Mouse (Mus musculus): ENCODE data around the gene Kalrn. TPM values are rescaled to one million over a fixed set of nuclear protein-coding genes. Genes with fewer than 3 reads are reported as not detected.
"Not testable (repeated sequence)": the region's sequence is repeated elsewhere in the genome, so short reads cannot be mapped to it uniquely, and the experiment has no call there.

Kalrn gene
- total RNA-seq, 2 experiments from 2014 or later = 7.2 to 10.4 TPM

DNA sequence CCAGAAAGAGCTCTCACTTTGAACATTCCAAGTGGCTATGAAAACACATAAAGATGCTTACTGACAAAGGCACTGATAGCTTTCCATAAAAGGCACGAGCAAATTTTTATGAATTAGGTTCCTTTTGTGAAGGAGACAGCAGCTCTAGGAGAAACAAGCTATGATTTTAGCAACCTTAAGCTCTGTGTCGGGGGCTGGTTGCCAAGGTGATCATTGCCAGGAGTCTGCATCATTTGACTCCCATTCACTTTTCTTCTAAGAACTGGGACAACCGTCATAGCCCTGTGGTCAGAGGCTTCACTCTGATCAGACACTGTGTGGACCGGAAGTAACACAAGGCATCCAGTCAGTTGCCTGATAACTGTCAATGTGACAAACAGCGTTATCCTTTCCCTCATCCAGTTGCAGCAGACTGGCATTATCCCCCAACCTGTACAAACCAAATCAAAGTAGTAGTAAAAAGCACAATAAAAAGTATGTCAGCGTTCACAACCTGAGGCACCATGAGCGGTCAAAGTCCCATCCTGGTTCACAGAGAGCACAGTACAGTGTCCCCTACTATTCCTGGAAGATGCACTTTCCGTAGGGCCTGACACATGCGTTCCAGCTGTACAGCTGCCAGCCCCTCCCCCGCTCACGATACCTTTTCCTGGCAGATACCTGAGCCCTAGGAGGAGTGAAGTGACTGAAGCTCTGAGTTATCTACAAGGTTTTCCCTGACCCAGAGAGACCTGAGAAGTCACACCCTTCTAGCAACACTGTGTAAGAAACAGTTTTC, 253.1 kb downstream of the Kalrn start:
- DNase-seq (ENCODE audit: low spot score in 2 of 2) = no peak

DNA sequence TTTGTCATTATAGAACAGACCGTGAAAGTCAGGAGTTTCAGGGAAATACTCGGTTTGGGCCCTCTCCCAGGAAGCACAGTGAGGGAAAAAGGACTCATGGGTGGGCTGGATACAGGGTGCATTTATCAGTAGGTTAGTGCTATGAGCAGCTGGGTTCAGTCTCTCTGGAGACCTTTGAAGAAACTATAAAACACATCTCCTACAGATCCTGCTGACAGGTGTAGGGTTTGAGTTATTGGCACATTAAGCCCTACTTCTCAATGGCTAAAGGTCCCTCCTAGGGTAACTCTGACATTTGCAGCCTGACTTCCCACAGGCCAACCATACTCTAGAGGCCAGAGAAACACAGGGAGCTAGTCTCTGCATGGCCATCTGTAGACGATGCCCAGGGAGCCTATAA, 256.2 kb downstream of the Kalrn start:
- no peak for DNase-seq (ENCODE audit: low spot score in 2 of 2)

DNA sequence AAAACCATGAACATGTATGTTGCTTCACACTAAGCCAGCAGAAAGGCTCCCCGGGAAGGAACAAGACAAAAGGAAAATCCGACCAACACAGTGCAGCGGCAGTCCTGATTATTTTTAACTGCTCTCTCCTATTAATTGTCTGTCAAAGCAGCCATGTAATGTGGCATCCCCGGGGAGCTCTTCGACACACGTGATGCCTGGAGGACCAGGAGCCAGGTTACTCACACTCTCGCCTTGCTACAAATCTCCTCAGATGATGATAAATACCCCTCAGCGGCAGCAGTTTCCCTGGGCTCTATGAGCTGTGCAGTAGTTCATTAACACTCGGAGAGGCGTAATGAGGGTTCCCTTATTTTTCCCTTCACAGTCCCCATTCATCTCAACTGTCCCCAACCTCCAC, 257.1 kb downstream of the Kalrn start:
- no peak for DNase-seq (ENCODE audit: low spot score in 2 of 2)

DNA sequence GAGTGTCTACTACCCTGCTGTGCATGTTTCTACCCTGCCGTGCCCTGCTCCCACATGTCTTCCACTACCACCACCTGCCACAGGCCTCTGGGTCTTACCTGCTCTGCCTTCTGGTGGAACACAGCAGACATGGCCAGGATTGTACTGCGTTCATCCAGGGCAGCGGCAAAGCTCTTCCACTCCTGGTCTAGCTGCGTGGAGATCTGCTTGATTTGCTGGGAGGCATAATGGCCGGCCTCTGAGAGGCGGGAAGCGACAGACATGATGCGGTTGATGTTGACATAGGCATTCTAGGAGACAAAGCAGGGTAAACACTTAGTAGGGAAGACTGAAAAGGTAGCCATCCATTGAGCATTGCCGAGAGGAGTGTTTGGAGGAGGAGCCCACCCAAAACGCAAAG, 259.3 kb downstream of the Kalrn start:
- DNase-seq (ENCODE audit: low spot score in 2 of 2) = no peak

DNA sequence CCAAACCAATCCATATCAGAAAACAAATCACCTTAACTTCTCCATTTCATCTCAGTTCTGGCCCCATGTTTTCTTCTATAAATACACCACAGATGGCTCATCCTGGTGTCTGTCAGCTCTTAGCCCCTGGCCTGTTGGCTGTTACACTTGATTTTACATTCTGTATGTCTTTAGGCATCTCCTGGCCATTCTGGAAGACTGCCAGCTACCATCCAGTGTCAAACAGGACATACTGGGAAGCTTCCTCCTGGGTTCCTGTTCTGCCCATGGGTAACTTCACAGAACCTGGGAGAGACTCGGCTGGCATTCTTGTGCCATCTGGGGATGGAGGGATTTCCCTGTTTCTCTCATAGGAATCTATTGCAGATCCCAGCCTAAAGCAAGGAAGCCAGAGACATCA, 261.8 kb downstream of the Kalrn start:
- no peak for DNase-seq (ENCODE audit: low spot score in 2 of 2)

DNA sequence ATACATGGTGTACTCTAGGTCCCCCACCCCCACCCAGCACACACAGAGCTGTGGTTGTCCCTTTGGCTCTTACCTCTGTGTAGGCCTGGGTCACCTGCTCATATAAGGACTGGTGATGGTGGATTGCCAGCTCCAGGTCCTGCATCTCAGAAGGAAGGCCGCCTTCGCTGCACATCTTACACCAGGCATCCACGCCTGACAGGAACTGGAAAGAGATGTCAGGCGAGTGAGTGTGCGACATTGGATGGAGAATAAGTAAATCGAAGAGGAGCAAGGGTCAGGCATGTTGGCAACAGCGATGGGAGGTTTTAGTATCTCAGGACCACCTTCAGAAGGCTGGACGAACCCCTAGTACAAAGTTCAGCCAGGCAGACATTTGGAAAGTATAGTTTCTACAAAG, 263.0 kb downstream of the Kalrn start:
- no peak for DNase-seq (ENCODE audit: low spot score in 2 of 2)

DNA sequence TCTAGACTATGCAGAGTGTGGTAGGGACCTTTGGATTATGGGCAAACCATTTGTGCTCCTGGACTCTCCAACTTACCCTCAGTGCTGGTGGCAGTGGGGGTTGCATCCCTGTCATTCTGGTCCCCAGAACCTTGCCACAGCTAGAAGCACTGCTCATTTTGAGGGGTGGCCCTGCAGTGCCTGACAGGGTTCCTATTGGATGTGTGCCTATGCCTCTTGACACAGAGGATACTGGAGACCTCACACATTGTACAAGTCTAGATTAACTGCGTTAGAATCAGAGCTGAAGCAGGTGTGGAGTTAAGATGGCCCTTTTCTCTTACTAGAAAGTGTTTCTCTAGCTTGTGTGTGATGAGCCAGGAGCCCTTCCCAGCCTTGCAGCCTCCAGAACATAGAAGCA, 265.0 kb downstream of the Kalrn start:
- no peak for DNase-seq (ENCODE audit: low spot score in 2 of 2)

DNA sequence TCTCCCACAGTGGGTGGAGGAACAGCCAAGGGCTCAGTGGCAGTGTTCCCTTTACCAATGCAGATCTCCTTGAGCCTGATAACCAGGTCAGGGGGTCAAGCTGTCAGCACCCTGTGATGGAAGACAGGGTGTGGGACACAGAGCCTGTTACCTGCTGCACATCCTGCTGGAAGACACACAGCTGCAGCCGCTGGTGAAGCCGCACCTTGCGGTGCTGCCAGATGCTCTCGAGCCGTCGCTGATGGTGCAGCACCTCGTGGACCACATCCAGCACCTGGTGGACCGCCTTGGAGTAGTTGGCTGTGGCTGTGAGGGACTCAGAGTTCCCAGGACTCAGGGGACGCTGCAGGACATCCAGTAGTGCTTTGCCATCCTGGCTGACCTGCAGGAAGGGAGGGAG, 265.9 kb downstream of the Kalrn start:
- DNase-seq (ENCODE audit: low spot score in 2 of 2) = no peak

DNA sequence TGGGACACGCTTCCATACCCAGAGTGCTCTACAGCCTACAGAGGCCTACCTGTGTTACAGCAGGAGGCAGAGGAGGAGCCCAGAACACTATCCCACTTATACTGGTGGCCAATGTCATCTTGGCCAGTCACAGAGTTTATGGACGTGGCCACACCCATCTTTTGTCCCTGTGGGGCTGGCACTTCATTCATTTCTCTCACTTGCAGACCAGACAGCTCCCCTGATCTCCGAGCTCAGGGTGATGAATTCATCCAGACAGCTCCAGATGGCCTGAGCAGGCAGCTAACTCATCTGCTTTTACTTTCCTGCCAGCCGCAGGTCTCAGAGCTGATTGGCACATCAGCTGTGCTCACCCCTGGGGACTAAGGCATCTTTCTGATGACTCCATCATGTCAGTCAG, 267.7 kb downstream of the Kalrn start:
- no peak for DNase-seq (ENCODE audit: low spot score in 2 of 2)

DNA sequence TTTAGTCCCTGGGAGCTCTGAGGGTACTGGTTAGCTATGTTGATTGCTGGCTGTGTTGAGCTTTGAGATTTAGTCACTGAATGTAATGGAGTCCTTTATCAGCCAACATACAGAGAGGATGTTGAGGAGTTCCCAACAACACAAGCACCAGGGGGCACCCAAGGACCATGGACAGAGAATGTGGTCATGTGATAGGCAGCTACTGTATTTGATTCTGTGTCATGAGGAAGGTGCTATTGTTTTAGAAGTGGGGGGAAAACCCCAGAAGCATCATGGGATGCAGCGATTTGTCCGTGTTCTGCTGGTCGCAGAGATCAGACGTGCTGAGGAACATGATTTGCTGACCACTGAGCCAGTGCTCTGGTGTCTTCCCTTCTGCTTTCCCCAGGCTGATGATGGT, 269.5 kb downstream of the Kalrn start:
- not testable (repeated sequence) for DNase-seq (ENCODE audit: low spot score in 2 of 2)

DNA sequence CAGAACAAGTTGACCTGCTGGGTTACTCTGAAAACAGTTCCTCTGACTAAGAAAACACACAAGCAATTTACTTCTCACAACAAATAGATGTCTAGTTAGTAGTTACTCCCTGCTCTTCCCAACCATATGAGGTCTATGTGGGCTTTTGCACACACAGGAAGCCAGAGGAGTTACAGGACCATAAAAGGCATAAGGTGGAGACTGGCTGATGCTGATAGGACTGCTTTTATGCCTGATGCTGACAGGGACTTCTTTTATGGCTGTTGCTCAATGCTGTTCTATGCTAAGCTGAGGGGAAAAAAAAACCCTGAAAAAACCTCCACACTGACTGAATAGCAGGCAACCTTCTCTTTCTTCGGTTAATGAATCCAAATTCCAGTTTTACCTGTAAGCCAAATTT, 270.8 kb downstream of the Kalrn start:
- DNase-seq (ENCODE audit: low spot score in 2 of 2) = no peak

DNA sequence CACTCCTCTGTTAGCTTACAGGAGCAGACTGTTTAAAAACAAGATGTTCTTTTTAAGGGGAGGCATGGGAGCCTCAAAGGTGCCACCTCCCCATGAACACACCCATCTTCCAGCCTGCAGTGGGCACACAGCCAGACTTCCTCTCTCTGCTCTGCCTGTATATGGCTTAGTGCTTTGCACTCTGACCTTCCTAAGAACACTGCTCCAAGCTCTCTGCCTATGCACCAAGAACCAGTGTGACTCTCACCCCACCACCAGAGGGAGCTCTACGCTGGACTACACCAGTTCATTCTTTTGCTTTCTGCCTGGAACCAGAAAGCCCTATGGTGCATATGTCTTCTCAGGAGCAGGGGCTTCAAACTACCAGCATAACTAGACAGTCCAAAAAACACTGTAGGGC, 271.3 kb downstream of the Kalrn start:
- no peak for DNase-seq (ENCODE audit: low spot score in 2 of 2)

DNA sequence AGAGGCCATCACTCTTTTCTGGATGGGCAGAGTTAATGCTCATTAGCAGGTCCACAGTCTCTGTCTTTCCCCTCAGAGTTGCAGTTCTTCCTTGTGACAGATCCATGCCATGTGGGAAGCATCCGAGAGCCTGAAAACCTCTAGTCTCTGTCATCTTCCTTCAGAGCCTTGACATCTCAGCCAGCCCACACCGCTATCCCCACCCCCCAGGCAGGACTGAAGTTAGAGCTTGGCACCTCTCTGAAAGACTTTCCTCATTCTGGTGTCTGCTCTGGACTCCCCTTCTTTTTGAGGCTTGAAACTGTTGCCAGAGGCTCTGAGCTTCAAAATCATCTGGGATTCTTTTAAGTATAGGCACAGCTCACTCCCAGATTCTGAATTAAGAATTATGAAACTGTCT, 274.1 kb downstream of the Kalrn start:
- DNase-seq (ENCODE audit: low spot score in 2 of 2) = no peak

DNA sequence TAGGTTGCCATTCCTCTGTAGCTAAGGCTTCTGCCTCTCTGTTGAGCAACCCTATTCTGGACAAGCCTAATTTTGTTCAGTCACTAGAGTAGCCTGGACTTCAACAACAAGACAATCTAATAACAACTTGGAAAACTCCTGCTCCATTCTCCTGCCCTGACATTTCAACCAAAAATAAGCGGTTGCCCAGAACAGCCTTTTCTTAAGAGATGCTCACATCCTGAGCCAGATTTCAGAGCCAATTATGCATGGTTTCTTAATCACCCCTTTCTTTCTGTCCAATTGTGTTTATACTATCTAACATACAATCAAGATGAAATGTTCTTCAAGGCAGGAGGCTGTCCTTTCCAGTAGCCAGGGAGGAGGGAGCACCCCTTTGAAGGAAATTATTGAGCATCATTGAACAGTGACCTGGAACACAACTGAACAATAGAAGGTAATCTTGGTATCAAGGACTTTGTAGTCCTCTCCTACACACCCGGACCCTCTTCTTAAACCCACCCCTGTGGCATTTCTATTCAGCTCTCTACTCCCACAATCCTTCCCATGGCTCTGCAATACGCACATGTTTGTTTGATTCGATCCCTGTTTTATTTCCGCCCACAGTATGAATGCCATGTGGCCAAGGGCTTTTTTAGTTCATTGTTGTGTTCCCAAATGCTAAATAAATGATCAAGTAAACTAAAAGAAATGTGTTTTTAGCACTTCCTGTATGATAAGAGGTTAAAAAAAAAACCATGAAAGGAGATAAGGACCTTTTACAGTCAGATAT, 275.2 kb downstream of the Kalrn start:
- no peak for DNase-seq (ENCODE audit: low spot score in 2 of 2)

DNA sequence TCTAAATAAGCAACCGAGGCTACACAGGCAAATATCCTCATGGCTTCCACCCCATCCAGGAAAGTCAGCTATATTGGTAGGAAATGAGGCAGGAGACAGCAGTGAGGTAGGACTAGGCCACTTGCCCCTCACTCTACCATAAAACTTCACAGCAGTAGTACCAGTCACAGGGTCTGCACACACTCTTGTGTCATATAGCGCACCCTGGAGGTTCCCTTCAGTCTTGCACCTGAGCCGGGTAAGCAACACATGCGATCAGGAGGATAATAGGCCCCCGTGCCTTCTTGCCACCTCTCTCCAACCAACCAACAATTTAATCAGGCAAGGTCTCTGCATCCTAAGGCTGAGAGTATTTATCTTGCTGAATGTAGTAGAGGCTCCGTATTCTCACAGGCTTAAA, 278.8 kb downstream of the Kalrn start:
- DNase-seq (ENCODE audit: low spot score in 2 of 2) = no peak

DNA sequence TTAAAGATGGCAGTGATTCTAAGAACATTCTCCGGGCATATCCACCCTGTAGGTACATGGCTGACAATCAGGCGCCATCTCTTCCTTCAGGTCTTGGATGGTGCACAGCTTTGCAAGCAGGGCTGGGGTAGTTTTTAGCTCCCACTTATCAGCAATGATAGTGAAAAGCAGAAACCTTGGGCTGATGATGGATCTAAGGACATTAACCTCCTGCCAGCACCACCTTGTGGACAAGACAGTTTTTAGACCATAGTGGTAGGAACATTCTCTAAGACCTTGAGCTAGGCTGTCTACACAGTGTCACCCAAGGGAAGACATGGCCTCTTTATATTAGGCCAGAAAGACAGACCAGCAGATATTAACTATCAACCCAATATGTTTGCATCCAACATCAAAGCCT, 279.7 kb downstream of the Kalrn start:
- DNase-seq (ENCODE audit: low spot score in 2 of 2) = no peak

DNA sequence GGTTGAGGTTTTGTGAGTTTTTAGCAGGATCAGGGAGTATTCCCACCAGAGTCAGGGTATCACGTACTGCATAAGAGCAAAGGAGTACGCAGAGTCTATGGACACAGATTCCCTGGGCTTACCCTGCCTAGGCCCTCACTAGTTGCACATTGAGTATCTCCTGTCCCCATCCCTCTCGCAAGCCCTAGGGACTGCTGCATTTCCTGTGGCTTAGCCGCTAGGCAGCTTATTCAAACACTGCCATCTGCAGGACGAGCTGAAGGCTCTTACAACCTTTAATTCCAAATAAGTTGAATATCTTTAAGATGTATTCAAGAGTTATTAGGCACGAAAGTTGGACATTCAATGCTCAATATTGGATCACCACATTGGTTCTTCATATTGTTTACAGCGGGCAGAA, 283.7 kb downstream of the Kalrn start:
- DNase-seq (ENCODE audit: low spot score in 2 of 2) = no peak

DNA sequence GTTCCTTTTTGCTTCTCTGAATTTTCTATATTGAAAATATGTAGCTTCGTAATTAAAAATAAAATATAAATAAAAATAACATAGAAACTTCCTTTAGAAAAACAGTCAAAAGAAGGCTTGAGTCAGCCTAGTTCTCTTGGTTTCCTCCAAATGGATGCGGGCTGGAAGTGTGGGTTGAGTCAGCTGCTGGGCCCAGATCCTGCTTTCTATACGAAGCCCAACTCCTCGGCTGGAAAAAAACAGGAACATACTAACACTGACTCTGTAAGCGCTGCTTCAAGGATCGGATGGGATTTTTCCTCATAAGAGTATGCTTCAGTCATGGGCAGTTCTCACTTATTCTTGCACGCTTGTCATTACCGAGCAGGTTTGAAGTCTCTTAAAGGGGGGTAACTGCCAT, 291.3 kb downstream of the Kalrn start:
- no peak for DNase-seq (ENCODE audit: low spot score in 2 of 2)

DNA sequence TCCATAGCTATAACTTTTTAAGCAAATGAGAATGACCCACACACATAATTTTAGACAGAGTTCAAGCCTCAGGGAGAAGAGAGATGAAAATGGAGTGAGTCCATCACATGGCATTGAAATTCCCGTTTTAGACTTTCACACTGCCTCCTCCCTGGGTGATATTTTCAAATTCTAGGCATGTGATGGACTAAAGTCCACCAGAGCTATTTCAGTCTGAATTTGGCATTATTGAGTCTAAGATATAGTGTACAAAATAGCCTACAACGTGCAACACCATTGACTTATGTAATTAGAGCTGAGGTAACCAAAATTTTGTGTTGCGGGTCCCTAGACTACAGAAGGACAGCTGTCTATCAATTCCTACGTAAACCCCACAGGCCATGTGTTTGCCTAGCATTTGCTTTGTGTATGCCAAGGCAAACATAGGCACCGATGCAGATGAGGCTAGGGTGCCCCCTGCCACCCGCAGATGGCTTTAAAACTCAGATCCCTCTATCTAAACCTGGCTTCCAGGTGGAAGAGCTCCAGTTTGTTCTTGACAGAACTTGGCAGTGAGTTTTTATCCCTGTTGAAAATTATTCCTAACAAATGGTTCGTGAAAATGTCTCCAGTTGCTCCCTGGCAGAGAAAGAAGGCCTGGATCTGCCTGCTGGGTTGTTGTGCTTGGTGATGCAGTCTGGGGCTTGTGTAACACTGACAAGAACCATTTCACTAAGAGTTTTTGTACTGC, 293.5 kb downstream of the Kalrn start:
- no peak for DNase-seq (ENCODE audit: low spot score in 2 of 2)

DNA sequence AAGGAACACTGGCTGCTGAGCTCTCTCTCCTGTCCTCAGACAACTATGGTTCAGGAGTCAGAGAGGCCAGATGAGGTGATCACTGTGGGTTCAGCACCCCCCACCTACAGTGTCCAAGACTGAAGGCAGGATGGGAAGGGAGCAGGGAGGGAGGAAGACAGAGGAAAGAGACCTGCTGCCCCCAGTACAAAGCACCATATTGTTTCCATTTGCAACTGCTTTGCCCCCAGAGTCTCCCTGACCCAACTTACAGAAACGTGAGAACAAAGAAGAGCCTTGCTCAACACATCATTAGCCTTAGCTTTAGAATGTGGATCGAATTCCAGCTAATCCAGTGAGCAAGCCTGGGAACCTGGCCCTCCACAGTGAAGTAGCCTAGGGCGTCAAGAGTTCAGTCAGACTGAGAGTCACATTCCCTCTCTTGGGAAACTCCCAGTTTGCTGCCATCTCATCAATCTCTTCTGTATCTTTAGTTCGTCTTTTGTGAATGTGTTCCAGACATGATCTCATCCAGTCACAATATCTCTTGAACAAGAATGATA, 295.0 kb downstream of the Kalrn start:
- DNase-seq (ENCODE audit: low spot score in 2 of 2) = no peak

DNA sequence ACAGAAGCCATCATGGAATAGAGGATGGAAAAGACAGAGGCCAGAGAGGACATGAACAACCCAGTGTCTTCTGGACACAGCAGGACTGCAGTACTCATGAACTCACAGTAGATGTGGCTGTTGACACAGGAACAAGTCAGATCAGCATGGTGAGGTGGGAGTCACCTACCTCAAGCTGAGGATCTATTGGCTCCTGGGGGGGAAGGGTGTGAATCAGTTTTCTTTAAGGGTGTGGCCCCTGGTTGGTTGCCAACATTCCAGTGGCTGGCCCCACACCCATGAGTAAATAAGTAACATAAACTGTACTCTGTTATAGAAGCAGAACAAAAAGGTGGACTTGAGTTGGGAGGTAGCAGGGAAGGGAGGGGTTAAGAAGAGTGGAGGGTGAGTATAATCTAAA, 298.7 kb downstream of the Kalrn start:
- DNase-seq (ENCODE audit: low spot score in 2 of 2) = no peak

DNA sequence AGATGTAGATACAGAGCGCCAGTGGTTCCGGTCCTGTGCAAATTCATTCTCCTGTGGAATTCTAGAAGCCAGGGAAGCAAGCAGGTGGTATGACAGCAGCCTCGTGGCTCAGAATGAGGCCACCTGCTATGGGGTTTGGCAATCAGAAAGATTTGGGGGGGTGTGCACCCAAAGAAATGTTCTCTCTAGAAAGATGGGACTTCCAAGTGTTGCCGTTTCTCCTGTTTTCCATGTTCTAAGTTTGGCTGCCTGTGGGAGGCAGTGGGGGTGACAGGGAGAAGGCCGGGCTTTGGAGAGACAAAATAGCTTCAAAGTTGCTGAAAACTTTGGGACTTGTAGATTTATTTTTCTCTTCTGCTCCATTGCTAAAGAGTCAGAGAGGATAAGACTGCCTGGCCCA, 301.9 kb downstream of the Kalrn start:
- no peak for DNase-seq (ENCODE audit: low spot score in 2 of 2)
